Mouse (Mus musculus) G1E (cell line): ENCODE measurements around the gene Col6a4. TPM values are rescaled to one million over a fixed set of nuclear protein-coding genes. Genes with fewer than 3 reads are reported as not detected.

ENCODE experiments used
- ATAC-seq: 2 replicates; pipeline ENCODE4 v1.8.0; 2016; ENCODE audit warnings: mild to moderate bottlenecking; ENCODE audit not compliant: insufficient number of reproducible peaks, poor library complexity, low FRiP score, severe bottlenecking; ENCODE audit errors: extremely low read depth
- DNase-seq: peaks from one replicate; pipeline ENCODE4 v3.0.0; 2012; ENCODE audit warnings: low spot score
- H3K27me3 ChIP-seq: 2 replicates; pipeline ENCODE4 v1.6.1; 2012; ENCODE audit warnings: mild to moderate bottlenecking, low read length, inconsistent platforms; ENCODE audit not compliant: insufficient read depth
- H3K36me3 ChIP-seq: replicated peaks from 2 replicates; pipeline ENCODE3; 2012; ENCODE audit warnings: mild to moderate bottlenecking, inconsistent platforms
- H3K4me1 ChIP-seq: 2 replicates; pipeline ENCODE4 v1.6.1; 2012; ENCODE audit warnings: low read depth, low read length, inconsistent platforms, mixed read lengths; ENCODE audit not compliant: insufficient read depth
- H3K4me3 ChIP-seq: 2 replicates; pipeline ENCODE4 v1.5.1; 2012; ENCODE audit warnings: low read depth, mild to moderate bottlenecking, inconsistent platforms, low read length, moderate library complexity, mixed read lengths
- H3K9me3 ChIP-seq: replicated peaks from 2 replicates; pipeline ENCODE4 v1.6.1; 2012; ENCODE audit warnings: inconsistent platforms
- CTCF ChIP-seq: IDR thresholded peaks from 2 replicates; pipeline ENCODE4 v1.5.1; 2012; ENCODE audit warnings: low read depth, low read length, inconsistent platforms, mixed read lengths
- GATA1 ChIP-seq: IDR thresholded peaks from 2 replicates; pipeline ENCODE4 v1.6.1; 2012; ENCODE audit warnings: borderline replicate concordance, low read length, inconsistent platforms, mixed read lengths
- GATA2 ChIP-seq: IDR thresholded peaks from 2 replicates; pipeline ENCODE4 v1.6.1; 2012; ENCODE audit warnings: low read depth, low read length, inconsistent platforms, borderline replicate concordance
- POLR2AphosphoS5 ChIP-seq: IDR thresholded peaks from 2 replicates; pipeline ENCODE4 v1.6.1; 2012; ENCODE audit warnings: low read depth, low read length, inconsistent platforms; ENCODE audit not compliant: insufficient replicate concordance
- TAL1 ChIP-seq: conservative IDR thresholded peaks from 2 replicates; pipeline ENCODE4 v1.6.1; 2012; ENCODE audit warnings: low read depth, low read length, inconsistent platforms, mixed read lengths
- polyA plus RNA-seq: library from polyadenylated mRNA; stranded (reverse); fragments of >175 nt; gene quantifications from 2 replicates; pipeline ENCODE4 v1.2.3, GENCODE M21; 2012
- total RNA-seq, 2 experiments: library from RNA; stranded (forward) in 1 of 2; stranded (reverse) in 1 of 2; fragments of 200-1000 nt in 1 of 2; fragments of >200 nt in 1 of 2; fragmentation: Nextera tagmentation in 1 of 2; gene quantifications; 2 replicates each; pipeline ENCODE4 v1.2.3; 2014 to 2017

Col6a4 gene
- total and polyA plus RNA-seq, 3 experiments, result 0.38 TPM; not detected in 2

DNA sequence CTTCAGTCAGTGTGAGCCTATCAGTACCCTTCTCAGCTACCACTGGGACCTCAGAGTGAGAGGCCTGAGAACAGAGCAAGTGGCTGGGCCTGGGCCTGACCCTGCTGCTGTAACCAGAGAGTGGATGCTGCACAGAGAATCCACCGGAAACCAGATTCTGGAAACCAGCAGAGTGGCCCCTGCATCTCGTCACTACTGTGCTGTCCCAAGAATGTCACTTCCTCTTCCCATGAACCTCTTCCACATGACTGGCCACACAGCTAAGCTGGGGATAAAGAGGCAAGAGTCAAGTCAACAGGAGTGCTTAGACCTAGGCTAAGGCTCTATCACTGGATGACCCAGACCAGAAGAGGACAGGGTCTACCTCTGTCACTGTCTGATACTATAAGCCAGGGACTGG is 32.5 kb upstream of the Col6a4 start:
- no peak for ATAC-seq

DNA sequence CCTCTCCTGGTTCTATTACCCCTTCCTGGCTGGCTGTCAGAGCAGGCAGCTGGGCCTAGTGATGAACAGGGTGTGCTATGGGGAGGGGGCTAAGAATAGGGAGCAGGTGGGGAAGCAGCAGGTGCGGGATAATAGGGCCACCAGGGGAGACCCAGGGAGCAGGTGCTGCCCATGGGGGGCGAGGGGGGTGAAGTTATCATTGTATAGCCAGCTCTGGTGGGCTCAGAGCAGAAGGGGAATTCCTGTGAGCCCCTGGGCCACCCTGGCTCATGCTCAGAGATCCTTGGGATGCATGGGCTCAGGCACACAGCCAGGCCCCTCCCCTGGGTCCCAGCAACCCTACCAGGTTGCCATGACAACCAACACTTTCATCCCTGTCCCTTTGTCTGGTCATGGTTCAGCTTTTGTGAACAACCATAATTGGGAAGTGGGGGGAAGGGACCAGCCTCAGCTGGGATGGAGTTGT is 30.2 kb upstream of the Col6a4 start:
- Histone ChIP-seq H3K4me3 (no peak overlapping the region), H3K36me3 (no peaks in the 10 kb centered on the region), H3K27me3 (no peaks in the 10 kb centered on the region; the same call in 1 of the 2 replicates), H3K9me3 (no peaks in the 10 kb centered on the region), H3K4me1 (no peaks in the 10 kb centered on the region)
- DNase-seq (no peak), ATAC-seq (no peak)
- TF ChIP-seq GATA1 (no peak), GATA2 (no peak), TAL1 (no peak)

More for the DNA sequence above, 32.5 kb upstream of the Col6a4 start:
- no peak for DNase-seq
- TF ChIP-seq GATA1, result no peak
- peaks cover 3% of the 10 kb centered on the region; the same call in 1 of the 2 replicates for H3K27me3 ChIP-seq
- H3K36me3 ChIP-seq, result no peaks in the 10 kb centered on the region
- H3K9me3 ChIP-seq, result no peaks in the 10 kb centered on the region
- no peaks in the 10 kb centered on the region for H3K4me1 ChIP-seq
- no peak overlapping the region for H3K4me3 ChIP-seq

DNA sequence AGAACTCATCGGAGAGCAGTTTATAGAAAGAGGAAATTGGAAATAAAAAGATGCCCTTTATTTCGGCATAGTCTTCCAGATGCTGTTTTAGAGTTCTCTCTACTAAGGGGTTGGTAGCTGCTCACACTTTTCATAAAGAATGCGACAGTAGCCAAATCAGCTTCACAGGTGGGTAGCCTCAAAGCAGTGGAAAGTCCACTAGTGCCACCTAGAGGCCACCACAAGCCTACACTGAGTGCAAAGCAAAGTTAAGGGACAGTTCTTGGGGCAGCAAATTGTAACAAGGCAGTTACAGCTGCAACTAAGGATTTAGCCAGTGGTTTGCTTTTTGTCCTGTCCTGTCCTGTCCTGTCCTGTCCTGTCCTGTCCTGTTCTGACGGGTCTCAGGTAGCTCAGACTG is 27.0 kb upstream of the Col6a4 start:
- no peaks in the 10 kb centered on the region for H3K4me1 ChIP-seq
- TF ChIP-seq CTCF, result peak; percentile 31; the same call in 1 of the 2 replicates
- TF ChIP-seq TAL1, result no peak
- no peaks in the 10 kb centered on the region for H3K9me3 ChIP-seq
- no peak for DNase-seq
- no peak; the same call in 1 of the 2 replicates for ATAC-seq
- H3K4me3 ChIP-seq, result no peak overlapping the region
- no peaks in the 10 kb centered on the region for H3K36me3 ChIP-seq
- peaks cover 3% of the 10 kb centered on the region; the same call in 1 of the 2 replicates for H3K27me3 ChIP-seq

DNA sequence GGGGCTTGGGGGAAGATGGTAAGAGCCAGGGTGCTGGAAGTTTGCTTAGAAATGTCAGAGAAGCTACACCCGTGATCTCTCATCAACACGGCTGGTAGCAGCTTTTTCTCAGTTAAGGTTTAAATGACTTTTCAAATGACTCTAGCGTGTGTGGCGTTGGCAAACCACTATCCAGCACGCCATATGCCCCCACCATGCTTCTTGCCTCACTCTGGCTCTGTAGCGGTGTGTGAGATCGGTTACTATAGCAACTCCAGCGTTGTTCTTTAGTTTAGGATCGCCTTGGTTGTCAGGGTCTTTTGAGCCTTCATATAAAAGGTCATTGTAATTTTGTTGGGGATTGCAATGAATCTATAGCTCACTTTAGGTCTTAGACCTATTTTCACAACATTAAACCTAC is 22.5 kb upstream of the Col6a4 start:
- DNase-seq (no peak), ATAC-seq (no peak)
- Histone ChIP-seq H3K9me3 (no peaks in the 10 kb centered on the region), H3K27me3 (peaks cover 5% of the 10 kb centered on the region; the same call in 1 of the 2 replicates), H3K4me1 (no peaks in the 10 kb centered on the region), H3K4me3 (no peak overlapping the region), H3K36me3 (no peaks in the 10 kb centered on the region)
- TF ChIP-seq GATA2 (no peak), GATA1 (no peak), TAL1 (no peak), CTCF (no peak), POLR2AphosphoS5 (no peak)

DNA sequence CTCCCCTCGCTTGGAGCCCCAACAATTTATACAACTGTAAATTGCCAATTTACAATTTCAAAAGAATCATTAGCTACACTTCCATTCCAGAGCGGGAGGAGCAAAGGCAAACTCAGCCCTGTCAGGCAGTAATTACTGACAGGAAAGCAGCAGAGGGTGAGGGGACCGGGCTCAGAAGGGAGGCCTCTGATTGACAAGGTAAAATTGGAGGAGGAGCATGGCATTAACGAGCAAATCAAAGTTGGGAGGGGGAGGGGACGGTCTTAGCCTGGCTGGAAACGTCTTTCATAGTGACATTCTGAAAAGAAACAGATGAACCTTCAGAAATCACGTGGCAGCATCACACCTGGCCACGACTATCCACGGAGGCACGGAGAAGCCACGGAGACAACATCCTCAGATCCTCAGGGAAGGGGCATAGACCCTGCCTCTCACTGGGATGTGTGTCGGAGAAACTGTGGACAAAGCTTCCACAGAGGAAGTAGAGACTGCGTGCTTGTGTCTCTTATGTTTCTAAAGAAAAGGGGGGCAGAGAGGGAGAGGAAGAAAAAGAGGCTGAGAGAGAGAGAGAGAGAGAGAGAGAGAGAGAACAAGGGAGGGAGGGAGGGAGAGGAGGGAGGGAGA is 19.3 kb upstream of the Col6a4 start:
- ATAC-seq (no peak), DNase-seq (no peak)
- H3K36me3 ChIP-seq, result no peaks in the 10 kb centered on the region
- no peaks in the 10 kb centered on the region for H3K4me1 ChIP-seq
- H3K9me3 ChIP-seq, result no peaks in the 10 kb centered on the region
- peaks cover 2% of the 10 kb centered on the region; the same call in 1 of the 2 replicates for H3K27me3 ChIP-seq
- H3K4me3 ChIP-seq, result no peak overlapping the region
- TF ChIP-seq POLR2AphosphoS5 (no peak), GATA1 (no peak), GATA2 (no peak)

DNA sequence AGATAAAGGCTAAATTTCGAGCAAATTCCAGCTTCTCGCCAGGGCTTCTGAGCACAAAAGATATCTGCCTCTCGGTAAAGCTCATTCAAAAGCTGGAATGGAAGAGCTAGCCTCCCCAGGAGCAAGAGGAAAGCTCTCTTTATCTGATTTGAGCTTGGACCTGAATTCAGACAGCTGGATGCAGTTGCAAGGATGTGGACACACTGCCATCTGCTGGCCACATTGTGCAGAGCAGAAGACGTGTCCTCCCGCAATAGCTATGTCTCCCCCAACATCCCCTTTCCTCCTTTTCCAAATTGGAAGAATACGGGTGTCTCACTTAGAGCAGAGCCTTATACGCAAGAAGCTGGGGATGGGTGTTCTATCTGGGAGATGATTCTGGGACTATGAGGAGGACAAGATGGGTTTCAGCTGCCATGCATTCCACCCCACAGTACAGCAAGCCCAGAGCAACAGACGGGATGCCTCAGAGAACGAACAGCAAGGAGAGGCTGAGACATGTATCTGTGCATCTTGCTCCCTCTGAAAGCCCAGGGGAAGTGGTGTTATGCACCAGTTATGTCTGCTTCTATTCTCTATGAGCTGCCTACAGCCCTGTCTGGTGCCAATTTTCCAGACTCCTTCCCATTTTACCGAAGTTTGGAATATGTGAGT is 16.3 kb upstream of the Col6a4 start:
- DNase-seq (peak; percentile 21), ATAC-seq (peak; percentile 49; the same call in 1 of the 2 replicates)
- no peaks in the 10 kb centered on the region; the same call in 1 of the 2 replicates for H3K27me3 ChIP-seq
- H3K4me3 ChIP-seq, result no peak overlapping the region
- no peaks in the 10 kb centered on the region for H3K36me3 ChIP-seq
- TF ChIP-seq TAL1, result no peak
- TF ChIP-seq CTCF, result peak; percentile 94
- H3K9me3 ChIP-seq, result no peaks in the 10 kb centered on the region
- no peaks in the 10 kb centered on the region for H3K4me1 ChIP-seq

DNA sequence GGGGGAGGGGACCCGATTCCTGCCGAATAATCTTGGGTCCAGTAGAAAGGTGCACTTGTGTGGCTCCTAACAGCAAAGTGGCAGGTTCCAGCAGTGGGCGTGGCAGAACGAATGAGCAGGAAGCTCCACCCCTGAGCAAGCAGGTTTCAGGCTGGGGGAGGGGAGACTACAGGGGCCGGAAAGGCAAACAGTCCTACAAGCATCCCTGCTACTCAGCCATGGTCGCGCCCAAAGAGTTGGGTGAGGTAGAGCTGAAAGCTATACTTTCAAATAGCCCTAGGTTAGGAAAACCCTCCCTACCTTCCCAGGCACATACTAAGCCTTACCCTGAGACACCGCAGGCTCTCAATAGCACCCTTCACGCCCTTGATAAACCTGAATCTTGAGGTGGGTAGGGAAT is 9.7 kb upstream of the Col6a4 start:
- ATAC-seq, result no peak
- Histone ChIP-seq H3K27me3 (no peaks in the 10 kb centered on the region), H3K36me3 (no peaks in the 10 kb centered on the region), H3K4me3 (no peak overlapping the region), H3K9me3 (no peaks in the 10 kb centered on the region), H3K4me1 (no peaks in the 10 kb centered on the region)
- TF ChIP-seq POLR2AphosphoS5, result no peak
- TF ChIP-seq GATA2, result no peak
- no peak for TF ChIP-seq GATA1
- no peak for TF ChIP-seq TAL1
- no peak for TF ChIP-seq CTCF
- no peak for DNase-seq
